Mouse (Mus musculus) G1E (cell line): ENCODE measurements around the gene Fgf9.

ENCODE experiments used
- CTCF ChIP-seq: IDR thresholded peaks from 2 replicates; pipeline ENCODE4 v1.5.1; 2012; ENCODE audit warnings: low read depth, low read length, inconsistent platforms, mixed read lengths
- GATA1 ChIP-seq: IDR thresholded peaks from 2 replicates; pipeline ENCODE4 v1.6.1; 2012; ENCODE audit warnings: borderline replicate concordance, low read length, inconsistent platforms, mixed read lengths
- GATA2 ChIP-seq: IDR thresholded peaks from 2 replicates; pipeline ENCODE4 v1.6.1; 2012; ENCODE audit warnings: low read depth, low read length, inconsistent platforms, borderline replicate concordance
- POLR2AphosphoS5 ChIP-seq: IDR thresholded peaks from 2 replicates; pipeline ENCODE4 v1.6.1; 2012; ENCODE audit warnings: low read depth, low read length, inconsistent platforms; ENCODE audit not compliant: insufficient replicate concordance
- TAL1 ChIP-seq: conservative IDR thresholded peaks from 2 replicates; pipeline ENCODE4 v1.6.1; 2012; ENCODE audit warnings: low read depth, low read length, inconsistent platforms, mixed read lengths

- TF ChIP-seq GATA1 (no peak), CTCF (no peak), POLR2AphosphoS5 (no peak), GATA2 (no peak), TAL1 (no peak)
These were observed 6.4 kb downstream of the Fgf9 start for GRCm38 (mm10) chr14:58076726-58077255.
